Mouse (Mus musculus) cerebellum, adult 9-11 months (tissue): ENCODE measurements around the gene Arl4d.
"Not testable (repeated sequence)": the region's sequence is repeated elsewhere in the genome, so short reads cannot be mapped to it uniquely, and the experiment has no call there.

Experiments
- DNase-seq: peaks from one replicate; pipeline ENCODE4 v3.0.0; 2022

The Arl4d gene

GRCm38 (mm10) chr11:101664825-101665635, at the start of gene Arl4d:
Gene Arl4d, plus strand, starts transcription at chr11:101665541.
- DNase-seq, result peak; percentile 95

GRCm38 (mm10) chr11:101616104-101616503, 49.2 kb upstream of the Arl4d start:
- no peak for DNase-seq

GRCm38 (mm10) chr11:101616948-101617767, 48.2 kb upstream of the Arl4d start:
- DNase-seq, result no peak

GRCm38 (mm10) chr11:101617849-101618248, 47.5 kb upstream of the Arl4d start:
- no peak for DNase-seq

GRCm38 (mm10) chr11:101618596-101618995, 46.7 kb upstream of the Arl4d start:
- DNase-seq, result no peak

- DNase-seq, result not testable (repeated sequence)
Measured at GRCm38 (mm10) chr11:101620022-101620655, 45.2 kb upstream of the Arl4d start.

GRCm38 (mm10) chr11:101626649-101626994, 38.7 kb upstream of the Arl4d start:
- no peak for DNase-seq

- DNase-seq, result peak; percentile 82
Measured at GRCm38 (mm10) chr11:101626995-101627856, 38.1 kb upstream of the Arl4d start, which contains the start of gene Rdm1. Gene Rdm1, plus strand, starts transcription at chr11:101627195.

GRCm38 (mm10) chr11:101627857-101628559, 37.3 kb upstream of the Arl4d start:
- peak; percentile 79 for DNase-seq

- DNase-seq, result not testable (repeated sequence)
Measured at GRCm38 (mm10) chr11:101628733-101629417, 36.5 kb upstream of the Arl4d start.

- DNase-seq, result no peak
Measured at GRCm38 (mm10) chr11:101635660-101636059, 29.7 kb upstream of the Arl4d start.

- no peak for DNase-seq
Measured at GRCm38 (mm10) chr11:101639761-101640160, 25.6 kb upstream of the Arl4d start.

- peak; percentile 88 for DNase-seq
Measured at GRCm38 (mm10) chr11:101640857-101641709, 24.3 kb upstream of the Arl4d start.

GRCm38 (mm10) chr11:101641710-101642642, 23.4 kb upstream of the Arl4d start:
- DNase-seq, result peak; percentile 58

GRCm38 (mm10) chr11:101642931-101643330, 22.4 kb upstream of the Arl4d start:
- DNase-seq, result no peak

- no peak for DNase-seq
Measured at GRCm38 (mm10) chr11:101644591-101644990, 20.8 kb upstream of the Arl4d start.

- DNase-seq, result not testable (repeated sequence)
Measured at GRCm38 (mm10) chr11:101645043-101645410, 20.3 kb upstream of the Arl4d start.

GRCm38 (mm10) chr11:101645411-101646282, 19.7 kb upstream of the Arl4d start:
- peak; percentile 81 for DNase-seq
